Mouse (Mus musculus) frontal cortex, adult (tissue): ENCODE results near the gene Erbb2.

Experiments used
- ATAC-seq: cut with Nextera tagmentation; 2 replicates; pipeline ENCODE4 v1.9.2; 2017; ENCODE audit warnings: mild to moderate bottlenecking, moderate library complexity, mixed read lengths; ENCODE audit not compliant: low TSS enrichment

Erbb2 gene

DNA sequence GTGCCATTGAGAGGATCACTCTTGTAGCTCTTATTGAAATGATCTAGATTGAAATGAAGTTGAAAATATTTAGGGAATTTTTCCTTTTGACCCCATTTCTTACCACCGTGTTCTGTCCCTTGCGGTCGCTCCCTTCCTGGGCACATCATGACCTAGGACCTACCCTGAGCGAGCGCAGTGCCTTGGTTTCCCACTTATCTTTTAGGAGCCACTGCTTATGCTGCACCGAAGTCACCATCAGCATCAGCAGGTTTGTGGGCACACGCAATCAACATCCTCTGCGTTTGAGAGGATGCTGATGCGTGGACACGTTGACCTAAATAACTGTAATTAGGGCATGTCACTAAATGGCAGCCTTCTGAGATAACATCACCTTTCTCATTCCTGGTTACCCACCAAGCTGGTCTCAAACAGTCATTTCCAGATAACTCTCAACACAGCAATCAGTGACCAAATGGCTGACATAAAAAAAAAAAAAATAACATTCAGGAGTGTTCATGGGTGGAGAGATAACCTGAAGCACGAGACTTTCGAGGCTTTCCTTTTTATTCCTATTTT, 67.7 kb downstream of the Erbb2 start:
- no peak for ATAC-seq

DNA sequence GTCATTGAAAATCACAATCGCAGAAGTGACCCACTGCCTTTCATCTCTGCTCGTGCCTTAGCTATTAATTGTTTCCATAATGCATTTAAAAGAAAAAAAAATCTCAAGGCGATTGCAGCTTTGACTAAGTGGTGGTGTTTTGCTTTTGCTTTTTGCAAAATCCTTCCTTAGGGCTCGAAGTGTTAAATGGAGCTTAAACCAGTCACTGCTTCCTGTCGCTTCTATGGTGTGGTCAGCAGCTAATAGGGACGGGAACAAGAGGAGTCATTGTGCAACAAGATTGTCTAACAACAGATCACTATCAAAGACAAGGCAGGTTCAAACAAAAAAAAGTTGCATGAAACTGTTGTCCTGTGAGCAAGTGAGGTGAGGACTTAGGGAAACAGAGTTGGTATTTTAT, 69.0 kb downstream of the Erbb2 start:
- no peak for ATAC-seq

DNA sequence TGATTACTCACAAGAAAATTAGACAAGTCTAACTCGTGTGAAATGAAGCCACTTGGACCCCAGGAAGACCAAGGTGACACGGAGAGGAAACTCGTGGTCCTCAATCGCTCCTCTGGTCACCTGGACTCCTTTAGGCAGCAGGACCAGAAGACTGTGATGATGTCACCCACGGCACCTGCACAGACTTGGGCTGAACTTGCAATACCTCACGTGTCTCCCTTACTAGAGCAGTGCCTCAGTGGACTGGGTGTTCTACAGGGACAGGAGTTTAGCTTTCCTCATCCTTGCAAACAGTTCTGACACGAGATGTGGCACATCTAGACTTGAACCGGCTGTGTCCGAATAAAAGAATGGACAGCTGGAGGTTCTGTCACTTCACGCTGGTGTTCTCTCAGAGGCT, 69.8 kb downstream of the Erbb2 start:
- no peak for ATAC-seq

DNA sequence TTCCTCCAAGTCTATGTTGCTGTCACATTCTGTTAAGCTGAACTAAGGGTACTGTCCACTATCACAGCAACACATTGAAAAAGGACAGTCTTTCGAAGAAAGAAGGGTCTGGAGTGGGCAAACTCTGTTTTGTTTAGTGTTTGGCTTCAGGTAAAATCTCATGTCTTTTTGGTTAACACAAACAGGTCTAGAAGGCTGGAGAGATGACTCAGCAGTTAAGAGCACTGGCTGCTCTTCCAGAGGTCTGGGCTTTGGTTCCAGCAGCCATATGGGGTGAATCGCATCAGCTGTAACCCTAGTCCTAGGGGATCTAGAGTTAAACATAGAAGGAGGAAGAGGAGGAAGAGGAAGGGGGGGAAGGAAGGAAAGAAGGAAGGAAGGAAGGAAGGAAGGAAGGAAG, 73.5 kb downstream of the Erbb2 start:
- ATAC-seq = no peak
